Mouse (Mus musculus) neural tube, embryonic 14.5 days (tissue): ENCODE data around the gene Ap5z1. TPM values are rescaled to one million over a fixed set of nuclear protein-coding genes. Genes with fewer than 3 reads are reported as not detected.
A peak's percentile ranks its signal among the peaks of the same experiment; 100 is the strongest.

Experiments
- ATAC-seq: fragments of 200-750 bp; cut with Nextera tagmentation; 2 replicates; pipeline ENCODE4 v1.8.0; 2017; ENCODE audit warnings: low read depth, mild to moderate bottlenecking, moderate TSS enrichment, moderate library complexity
- H3K27ac ChIP-seq: fragments of 300-500 bp; sonication (generic); 2 replicates; pipeline ENCODE4 v1.5.1; 2014; ENCODE audit warnings: low read depth, mild to moderate bottlenecking, control low read depth, low read length, moderate library complexity, mixed read lengths
- H3K27me3 ChIP-seq: fragments of 300-500 bp; sonication (generic); 2 replicates; pipeline ENCODE4 v1.6.1; 2014; ENCODE audit warnings: low read length; ENCODE audit not compliant: control insufficient read depth, insufficient read depth
- H3K36me3 ChIP-seq: fragments of 300-500 bp; sonication (generic); 2 replicates; pipeline ENCODE4 v1.6.1; 2014; ENCODE audit warnings: low read length, mixed read lengths; ENCODE audit not compliant: control insufficient read depth, insufficient read depth
- H3K4me1 ChIP-seq: fragments of 300-500 bp; sonication (generic); 2 replicates; pipeline ENCODE4 v1.6.1; 2014; ENCODE audit warnings: low read length; ENCODE audit not compliant: control insufficient read depth, insufficient read depth
- H3K4me2 ChIP-seq: fragments of 300-500 bp; sonication (generic); 2 replicates; pipeline ENCODE4 v1.6.1; 2014; ENCODE audit warnings: mild to moderate bottlenecking, low read depth, low read length, control low read depth
- H3K4me3 ChIP-seq: fragments of 300-500 bp; sonication (generic); 2 replicates; pipeline ENCODE4 v1.5.1; 2014; ENCODE audit warnings: low read depth, low read length, control low read depth, mixed read lengths
- H3K9ac ChIP-seq: fragments of 300-500 bp; sonication (generic); replicated peaks from 2 replicates; pipeline ENCODE4 v1.6.1; 2014; ENCODE audit warnings: low read depth, mild to moderate bottlenecking, control low read depth, low read length, mixed read lengths
- H3K9me3 ChIP-seq: fragments of 300-500 bp; sonication (generic); 2 replicates; pipeline ENCODE4 v1.6.1; 2016; ENCODE audit warnings: low read length; ENCODE audit not compliant: control insufficient read depth
- WGBS: fragments of 180-500 bp; shearing (Covaris S2); extraction: QIAGEN DNeasy Blood & Tissue Kit; methylation state at CpG from one replicate; pipeline ENCODE4 v1.1.7; 2014; 5-methylcytosine and 5-hydroxymethylcytosine counted together
- polyA plus RNA-seq: library from polyadenylated mRNA; unstranded; fragments of >200 nt; fragmentation: Nextera tagmentation; extraction: Ambion mirVana; gene quantifications from 2 replicates; pipeline ENCODE4 v1.2.1, GENCODE M21; 2014

Ap5z1 gene
- polyA plus RNA-seq, 1 experiment from 2014 or later = 11.9 TPM

- ATAC-seq = no peak
Observed at GRCm38 (mm10) chr5:142493307-142493706, 29.6 kb downstream of the Ap5z1 start.

GRCm38 (mm10) chr5:142495321-142496096 lies 31.8 kb downstream of the Ap5z1 start:
- H3K4me1 ChIP-seq = 0 out of 2 replicates have a peak, but pooled peaks cover 3% of the 10 kb centered on the region
- H3K27me3 ChIP-seq = no peaks in the 10 kb centered on the region
- H3K4me3 ChIP-seq = no peak overlapping the region
- H3K9me3 ChIP-seq = no peaks in the 10 kb centered on the region
- H3K4me2 ChIP-seq = no peak overlapping the region
- no peak for ATAC-seq
- H3K36me3 ChIP-seq = peaks cover 8% of the 10 kb centered on the region; the same call in 1 of the 2 replicates
- no peak overlapping the region for H3K27ac ChIP-seq
- WGBS = 56% methylated on average over 14 of the region's 14 CpGs
- no peak overlapping the region for H3K9ac ChIP-seq

More at GRCm38 (mm10) chr5:142493307-142493706, 29.6 kb downstream of the Ap5z1 start:
- Histone ChIP-seq H3K36me3 (peaks cover 8% of the 10 kb centered on the region; the same call in 1 of the 2 replicates), H3K4me3 (no peak overlapping the region), H3K27me3 (no peaks in the 10 kb centered on the region), H3K9ac (no peak overlapping the region), H3K27ac (no peak overlapping the region), H3K4me2 (no peak overlapping the region), H3K4me1 (0 out of 2 replicates have a peak, but pooled peaks cover 3% of the 10 kb centered on the region), H3K9me3 (no peaks in the 10 kb centered on the region)
- 85% methylated on average over 3 of the region's 3 CpGs for WGBS

- no peak for ATAC-seq
- 38% methylated on average over 3 of the region's 3 CpGs for WGBS
- H3K4me2 ChIP-seq = no peak overlapping the region
Observed at GRCm38 (mm10) chr5:142498964-142499363, 35.2 kb downstream of the Ap5z1 start.

GRCm38 (mm10) chr5:142500918-142501317 lies 37.2 kb downstream of the Ap5z1 start:
- no peak overlapping the region for H3K9ac ChIP-seq
- no peak overlapping the region for H3K27ac ChIP-seq
- ATAC-seq = no peak
- WGBS = 80% methylated on average over 10 of the region's 10 CpGs
- H3K27me3 ChIP-seq = no peaks in the 10 kb centered on the region
- no peaks in the 10 kb centered on the region for H3K4me1 ChIP-seq
- H3K4me3 ChIP-seq = no peak overlapping the region
- peaks cover 8% of the 10 kb centered on the region; the same call in 1 of the 2 replicates for H3K36me3 ChIP-seq
- no peak overlapping the region for H3K4me2 ChIP-seq
- no peaks in the 10 kb centered on the region for H3K9me3 ChIP-seq

More at GRCm38 (mm10) chr5:142498964-142499363, 35.2 kb downstream of the Ap5z1 start:
- Histone ChIP-seq H3K4me3 (no peak overlapping the region), H3K27ac (no peak overlapping the region), H3K27me3 (no peaks in the 10 kb centered on the region), H3K9me3 (no peaks in the 10 kb centered on the region), H3K4me1 (0 out of 2 replicates have a peak, but pooled peaks cover 3% of the 10 kb centered on the region), H3K36me3 (peaks cover 8% of the 10 kb centered on the region; the same call in 1 of the 2 replicates), H3K9ac (no peak overlapping the region)

GRCm38 (mm10) chr5:142502414-142502813 lies 38.7 kb downstream of the Ap5z1 start:
- Histone ChIP-seq H3K9me3 (no peaks in the 10 kb centered on the region), H3K4me2 (no peak overlapping the region), H3K9ac (no peak overlapping the region), H3K4me3 (no peak overlapping the region), H3K27me3 (no peaks in the 10 kb centered on the region), H3K36me3 (peaks cover 6% of the 10 kb centered on the region; the same call in 1 of the 2 replicates), H3K27ac (no peak overlapping the region), H3K4me1 (no peaks in the 10 kb centered on the region)
- peak; percentile 85 for ATAC-seq
- WGBS = 13% methylated on average over 3 of the region's 3 CpGs

- Histone ChIP-seq H3K9ac (no peak overlapping the region), H3K9me3 (no peaks in the 10 kb centered on the region), H3K27ac (no peak overlapping the region), H3K27me3 (no peaks in the 10 kb centered on the region), H3K4me1 (peaks cover 13% of the 10 kb centered on the region), H3K4me3 (no peak overlapping the region), H3K36me3 (no peaks in the 10 kb centered on the region), H3K4me2 (no peak overlapping the region)
- ATAC-seq = no peak
- 89% methylated on average over 3 of the region's 3 CpGs for WGBS
Observed at GRCm38 (mm10) chr5:142504175-142504574, 40.4 kb downstream of the Ap5z1 start.

- no peak overlapping the region for H3K4me2 ChIP-seq
- H3K9me3 ChIP-seq = no peaks in the 10 kb centered on the region
- no peak overlapping the region for H3K9ac ChIP-seq
- no peak for ATAC-seq
- H3K4me1 ChIP-seq = peaks cover 22% of the 10 kb centered on the region
- H3K36me3 ChIP-seq = no peaks in the 10 kb centered on the region
- no peak overlapping the region for H3K4me3 ChIP-seq
- no peak overlapping the region for H3K27ac ChIP-seq
- WGBS = 83% methylated on average over 3 of the region's 3 CpGs
- H3K27me3 ChIP-seq = no peaks in the 10 kb centered on the region
Observed at GRCm38 (mm10) chr5:142505695-142506423, 42.1 kb downstream of the Ap5z1 start.

- 16% methylated on average over 15 of the region's 15 CpGs for WGBS
- peak overlapping the region; percentile 77 for H3K27ac ChIP-seq
- H3K9me3 ChIP-seq = no peaks in the 10 kb centered on the region
Observed at GRCm38 (mm10) chr5:142509141-142510060, 45.7 kb downstream of the Ap5z1 start.

More at GRCm38 (mm10) chr5:142509141-142510060, 45.7 kb downstream of the Ap5z1 start:
- H3K4me3 ChIP-seq = peak overlapping the region; percentile 19
- H3K4me2 ChIP-seq = peak overlapping the region; percentile 48
- H3K9ac ChIP-seq = peak overlapping the region; percentile 51
- H3K27me3 ChIP-seq = no peaks in the 10 kb centered on the region
- H3K36me3 ChIP-seq = no peaks in the 10 kb centered on the region
- ATAC-seq = peak; percentile 65; the same call in 1 of the 2 replicates
- peaks cover 22% of the 10 kb centered on the region for H3K4me1 ChIP-seq
